Mouse (Mus musculus): Measurements from ENCODE around the gene Tmem129. TPM values are rescaled to one million over a fixed set of nuclear protein-coding genes. Genes with fewer than 3 reads are reported as not detected.

The Tmem129 gene
- total RNA-seq, 2 experiments from 2014 or later, result 17.5 to 23.7 TPM

DNA sequence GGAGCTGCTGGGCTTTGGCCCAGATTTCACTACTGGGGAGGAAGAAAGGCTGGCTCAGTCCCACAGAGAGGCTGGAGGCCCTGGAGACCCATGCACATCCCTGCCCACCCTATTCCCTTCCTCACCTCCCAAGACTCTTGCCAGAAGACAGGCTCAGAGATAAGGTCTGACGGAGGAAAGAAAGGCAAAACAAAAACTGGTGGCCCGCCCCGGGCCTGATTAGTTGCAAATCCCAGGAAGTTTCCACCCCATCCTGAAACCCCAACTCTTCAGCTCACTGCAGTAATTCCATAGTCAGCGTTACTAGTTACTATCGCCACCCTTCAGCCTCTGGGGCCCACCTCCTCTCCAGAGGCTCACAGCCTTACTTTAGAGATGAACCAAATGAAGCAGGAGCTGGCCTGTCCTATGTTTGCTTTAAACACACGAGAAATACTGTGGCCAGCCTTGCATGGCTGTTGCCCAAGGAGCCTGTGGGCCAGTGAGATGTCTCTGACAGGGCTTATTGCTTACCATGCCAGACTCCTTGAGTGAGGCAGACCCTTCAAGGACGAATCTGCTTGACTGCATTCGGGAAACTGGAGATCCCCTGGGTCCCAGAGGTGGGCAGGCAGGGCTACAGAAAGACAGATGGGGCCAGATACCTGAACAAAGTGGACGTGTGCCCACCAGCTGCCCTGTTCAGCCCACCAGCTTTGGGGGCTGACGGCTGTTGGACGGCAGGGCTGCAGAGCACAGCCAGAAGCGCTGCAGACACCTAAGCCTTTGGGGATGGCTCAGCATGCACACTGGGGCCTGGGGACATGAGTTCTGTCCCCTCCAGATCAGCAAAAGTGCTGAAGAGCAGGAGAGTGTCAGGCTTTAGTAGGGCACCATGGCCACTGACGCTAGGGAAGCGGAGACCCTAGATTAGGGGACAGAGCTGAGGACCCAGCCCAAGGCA lies 30.3 kb upstream of the Tmem129 start:
- ATAC-seq (replicated peaks; ENCODE audit: poor library complexity), result no peak

DNA sequence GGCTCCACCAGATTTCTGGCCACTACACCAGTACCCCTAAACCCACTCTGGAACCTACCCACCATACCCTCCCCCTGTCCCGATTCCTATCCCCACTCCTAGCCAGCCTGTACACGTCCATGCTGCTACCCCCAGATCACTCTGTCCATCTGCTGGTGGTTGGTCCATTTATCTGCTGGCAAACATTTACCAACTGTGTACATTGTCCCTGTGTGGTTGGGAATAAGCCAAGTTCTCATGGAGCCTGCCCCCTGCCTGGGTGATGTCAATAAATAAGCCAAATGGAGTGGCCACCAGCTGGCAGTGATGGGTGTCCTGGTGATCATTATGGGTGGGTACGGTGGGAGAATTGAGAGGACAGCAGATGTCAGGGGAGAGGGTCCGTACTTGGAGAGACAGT lies 28.9 kb upstream of the Tmem129 start:
- ATAC-seq (replicated peaks; ENCODE audit: poor library complexity), result no peak

DNA sequence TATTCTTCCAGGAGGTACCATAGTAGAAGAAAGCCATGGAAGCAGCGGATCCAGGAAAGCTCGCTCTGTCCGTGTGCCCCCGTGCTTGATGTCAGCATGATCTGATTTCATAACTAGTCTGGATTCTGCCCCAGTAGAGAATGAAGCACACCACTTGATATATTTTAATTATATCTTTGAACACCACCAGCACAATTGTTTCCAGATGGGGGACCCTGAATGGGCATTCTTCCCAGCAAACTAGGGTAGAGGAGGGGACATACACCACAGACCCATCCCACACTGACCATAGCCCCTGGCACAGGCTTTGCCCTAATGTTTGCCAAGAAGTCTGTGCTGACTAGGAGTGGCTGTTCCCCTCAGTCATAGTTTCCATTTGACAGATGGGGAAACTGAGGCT lies 26.7 kb upstream of the Tmem129 start:
- ATAC-seq (replicated peaks; ENCODE audit: poor library complexity), result no peak

DNA sequence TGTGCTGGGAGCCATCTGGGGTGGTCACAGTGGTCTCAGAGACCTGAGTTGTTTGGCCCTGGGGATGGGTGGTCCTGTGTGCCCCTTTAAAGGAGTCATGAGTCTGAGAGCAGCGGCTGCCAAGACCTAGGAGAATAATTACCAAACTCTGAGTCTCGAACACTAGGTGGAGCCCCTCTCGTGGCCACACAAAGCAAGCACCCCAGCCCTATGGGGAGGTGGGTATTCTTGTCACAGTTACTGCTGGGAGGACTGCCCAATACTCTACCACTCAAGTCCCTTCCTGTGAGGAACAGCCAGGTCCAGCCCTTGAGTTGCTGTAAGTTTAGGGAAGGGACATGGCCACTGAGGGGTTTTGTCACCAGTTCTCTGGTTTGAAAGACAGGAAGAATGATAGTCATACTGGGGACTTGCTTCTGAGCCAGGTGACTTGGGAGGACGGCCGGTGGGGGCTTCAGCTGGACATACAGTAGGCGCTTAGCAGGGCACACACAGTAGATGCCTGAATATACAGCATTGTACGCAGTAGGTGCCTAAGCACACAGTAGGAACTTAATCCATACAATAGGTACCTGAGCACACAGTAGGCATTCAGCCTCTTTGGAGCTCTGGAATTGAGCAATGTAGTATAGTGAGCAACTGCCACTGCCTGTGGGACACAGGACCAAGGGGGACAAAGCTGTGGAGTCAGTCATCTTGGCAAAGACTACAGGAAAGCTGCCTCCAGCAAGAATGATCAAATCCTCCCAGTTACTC lies 25.9 kb upstream of the Tmem129 start:
- peak; percentile 33; the same call in 1 of the 2 replicates for ATAC-seq (replicated peaks; ENCODE audit: poor library complexity)

DNA sequence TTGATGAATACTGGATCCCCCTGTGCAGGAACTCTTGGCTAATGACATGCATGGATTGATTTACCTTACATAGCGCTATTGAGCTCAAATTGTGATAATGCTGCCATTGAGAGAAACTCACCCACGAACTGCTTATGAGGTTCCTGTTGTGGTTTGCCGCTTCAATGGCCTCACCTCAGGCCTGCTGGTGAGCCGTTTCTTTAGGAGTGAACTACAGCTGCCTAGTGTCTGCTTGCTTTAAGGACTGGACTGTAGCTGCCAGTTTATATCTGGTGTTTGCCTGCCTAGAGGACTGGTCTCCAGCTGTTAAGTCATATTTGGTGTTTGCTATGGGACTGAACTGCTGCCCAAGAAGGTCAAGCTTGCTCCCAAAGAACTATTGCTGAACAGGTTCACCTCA lies 24.7 kb upstream of the Tmem129 start:
- no peak for ATAC-seq (replicated peaks; ENCODE audit: poor library complexity)

DNA sequence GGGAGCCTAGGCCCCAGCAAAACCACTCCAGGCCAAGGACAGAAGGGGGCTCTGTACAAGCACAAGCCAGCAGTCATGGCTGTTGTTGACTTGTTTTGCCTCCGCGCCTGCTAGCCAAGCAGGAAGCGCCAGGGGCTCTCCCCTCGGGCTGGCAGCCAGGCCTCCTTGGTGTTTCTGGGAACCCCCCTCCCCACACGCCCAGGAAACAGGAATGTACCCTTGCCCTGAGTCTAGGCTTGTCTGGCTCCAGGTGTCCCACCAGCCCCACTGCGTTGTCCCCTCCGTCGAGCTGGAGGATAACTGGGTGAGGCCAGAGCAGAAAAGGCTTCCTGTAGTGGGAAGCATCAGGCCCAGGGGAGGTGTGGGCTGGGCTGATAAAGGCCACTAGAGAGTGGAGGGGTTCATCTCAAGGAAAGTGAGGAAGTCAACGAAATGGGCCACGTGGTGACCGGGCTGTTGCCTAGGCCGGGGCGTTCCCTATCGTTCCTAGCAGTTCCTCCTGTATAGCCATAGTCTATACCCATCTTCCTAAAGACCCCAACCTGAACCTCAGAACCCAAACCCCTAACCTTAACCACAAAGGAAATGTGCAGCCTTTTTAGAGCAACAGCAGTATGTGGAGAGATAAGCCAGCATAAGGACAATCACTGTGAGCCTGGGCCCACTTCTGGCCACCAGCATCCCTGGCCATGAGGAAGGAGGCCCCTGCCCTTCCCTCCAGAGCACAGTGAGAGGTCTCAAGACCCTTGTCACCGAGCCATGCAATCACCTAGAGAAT lies 23.6 kb upstream of the Tmem129 start:
- ATAC-seq (replicated peaks; ENCODE audit: poor library complexity), result peak; percentile 91

DNA sequence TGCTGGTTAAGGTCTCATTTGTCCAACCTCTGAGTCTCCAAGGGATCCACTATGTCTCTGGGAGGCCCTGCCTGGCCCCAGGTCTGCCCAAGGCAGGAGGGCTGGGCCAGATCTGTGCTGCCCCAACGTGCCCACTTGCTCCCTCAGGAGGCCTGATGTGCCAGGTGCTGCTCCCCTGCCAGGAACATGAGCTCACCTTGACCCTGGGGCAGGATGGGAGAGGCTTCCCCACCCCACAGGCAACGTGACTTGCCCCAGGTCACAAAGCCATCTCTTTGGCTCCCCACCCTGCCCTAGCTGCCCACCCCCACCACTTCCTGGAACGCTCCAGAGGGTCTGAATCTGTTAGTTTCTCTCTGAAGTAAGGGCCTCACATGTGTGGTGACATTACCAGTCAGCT lies 22.8 kb upstream of the Tmem129 start:
- ATAC-seq (replicated peaks; ENCODE audit: poor library complexity), result no peak

DNA sequence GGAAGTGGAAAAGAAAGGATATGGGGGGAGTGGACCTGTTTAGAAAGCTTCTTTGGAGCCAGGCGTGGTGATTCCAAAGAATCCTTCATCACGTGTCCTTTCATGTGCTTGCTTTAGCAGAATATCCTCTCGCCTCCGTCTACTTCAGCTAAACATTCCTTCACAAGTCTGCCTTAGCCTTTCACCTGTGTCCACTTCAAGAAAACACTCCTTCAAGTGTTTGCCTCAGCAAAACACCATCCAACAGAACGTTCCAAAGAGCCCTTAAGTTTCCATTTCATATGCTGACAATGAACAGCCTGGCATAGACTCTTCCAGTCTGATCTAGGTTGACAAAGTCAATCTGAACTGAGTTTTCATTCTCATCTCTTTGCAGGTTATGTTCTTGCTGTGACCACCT lies 20.0 kb upstream of the Tmem129 start:
- no peak for ATAC-seq (replicated peaks; ENCODE audit: poor library complexity)

DNA sequence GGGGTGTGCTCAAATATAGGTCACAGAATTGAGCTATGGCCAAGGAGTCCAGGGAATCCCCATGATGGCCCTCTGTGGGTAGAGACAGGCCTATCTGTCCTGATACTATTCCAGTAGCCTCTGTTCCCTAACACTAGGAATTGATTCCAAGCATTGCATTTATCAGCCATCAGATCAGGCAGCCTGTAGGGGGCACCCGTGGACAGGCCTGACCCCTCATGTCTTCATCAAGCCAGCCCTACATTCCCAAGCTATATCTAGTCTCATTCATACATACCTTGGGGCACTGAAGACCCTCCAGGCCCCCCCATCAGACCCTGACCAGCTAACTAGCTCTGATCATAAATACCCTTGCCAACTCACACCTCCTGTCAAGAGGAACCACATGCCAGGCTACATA lies 17.7 kb upstream of the Tmem129 start:
- peak; percentile 83 for ATAC-seq (replicated peaks; ENCODE audit: poor library complexity)

DNA sequence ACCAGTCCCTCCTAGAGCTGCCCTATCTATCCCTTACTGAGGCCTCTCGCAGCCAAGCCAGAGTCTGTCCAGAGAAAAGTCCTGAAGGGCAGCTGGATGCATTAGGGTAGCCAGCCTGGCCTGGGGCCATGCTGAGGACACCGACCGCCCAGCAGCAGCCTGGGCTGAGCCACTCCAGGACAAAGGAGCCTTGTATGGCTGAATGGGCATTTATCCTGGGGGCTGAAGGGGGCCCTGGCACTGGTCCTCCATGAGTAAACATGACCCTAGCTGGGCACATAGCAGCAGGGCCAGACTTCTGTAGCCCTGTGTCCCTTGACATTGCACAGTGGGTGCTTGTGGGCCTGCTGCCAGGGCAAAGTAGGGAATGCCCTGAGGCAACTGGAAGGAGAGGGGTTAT lies 16.2 kb upstream of the Tmem129 start:
- ATAC-seq (replicated peaks; ENCODE audit: poor library complexity), result no peak

DNA sequence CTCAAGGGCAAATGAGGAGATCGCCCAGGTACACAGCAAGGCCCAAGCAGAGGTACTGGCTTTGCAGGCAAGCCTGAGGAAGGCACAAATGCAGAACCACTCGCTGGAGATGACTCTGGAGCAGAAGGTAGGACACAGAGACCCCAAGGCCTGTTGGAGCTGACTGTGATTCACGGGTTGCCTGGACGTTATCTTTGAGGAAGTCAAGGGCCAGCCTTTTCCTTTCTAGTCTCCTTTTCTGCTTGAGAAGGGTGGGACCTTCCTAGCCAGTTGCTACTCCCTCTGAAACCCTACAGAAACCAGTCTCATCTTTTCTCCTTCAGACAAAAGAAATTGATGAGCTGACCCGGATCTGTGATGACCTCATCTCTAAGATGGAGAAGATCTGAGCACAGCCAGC lies 13.4 kb upstream of the Tmem129 start:
- no peak for ATAC-seq (replicated peaks; ENCODE audit: poor library complexity)

DNA sequence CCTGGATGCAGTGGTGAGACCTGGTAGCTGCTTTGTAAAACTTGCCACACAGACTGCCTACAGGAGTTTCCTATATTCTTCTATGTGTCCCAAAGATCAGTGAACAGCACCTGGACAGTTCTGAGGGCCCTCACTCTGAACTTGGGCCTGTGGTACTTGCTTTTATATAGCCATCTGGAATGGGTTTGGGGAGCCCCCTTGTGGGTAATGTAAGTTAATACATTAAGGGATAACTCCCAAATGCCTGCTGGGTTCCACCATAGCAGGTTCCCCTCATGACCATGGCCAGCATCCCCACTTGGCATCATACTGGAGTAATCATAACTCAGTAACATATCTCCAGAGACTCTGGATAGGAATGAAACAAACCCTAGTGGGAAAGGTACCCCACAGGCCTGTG lies 10.0 kb upstream of the Tmem129 start:
- ATAC-seq (replicated peaks; ENCODE audit: poor library complexity), result peak; percentile 57; the same call in 1 of the 2 replicates

DNA sequence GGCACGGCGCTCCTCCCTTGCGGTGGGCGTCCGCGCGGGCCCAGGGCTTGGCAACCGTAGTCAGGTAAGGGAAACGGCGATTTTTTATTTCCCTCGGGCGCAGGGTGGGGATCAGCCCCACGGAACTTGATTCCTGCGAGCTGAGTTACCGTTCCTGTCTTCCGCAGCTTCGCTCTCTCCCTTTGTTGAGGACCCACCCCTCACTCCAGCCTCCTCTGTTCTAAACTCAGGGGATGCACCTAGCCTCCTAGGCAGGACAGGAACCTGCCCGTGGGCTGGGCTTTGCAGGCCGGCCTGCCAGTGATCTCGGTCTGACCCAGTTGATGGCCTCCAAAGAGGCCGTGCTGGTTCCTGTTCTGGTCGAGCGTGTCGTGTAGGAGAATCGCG lies 441 bp upstream of the Tmem129 start:
- peak; percentile 6; the same call in 1 of the 2 replicates for ATAC-seq (replicated peaks; ENCODE audit: poor library complexity)

DNA sequence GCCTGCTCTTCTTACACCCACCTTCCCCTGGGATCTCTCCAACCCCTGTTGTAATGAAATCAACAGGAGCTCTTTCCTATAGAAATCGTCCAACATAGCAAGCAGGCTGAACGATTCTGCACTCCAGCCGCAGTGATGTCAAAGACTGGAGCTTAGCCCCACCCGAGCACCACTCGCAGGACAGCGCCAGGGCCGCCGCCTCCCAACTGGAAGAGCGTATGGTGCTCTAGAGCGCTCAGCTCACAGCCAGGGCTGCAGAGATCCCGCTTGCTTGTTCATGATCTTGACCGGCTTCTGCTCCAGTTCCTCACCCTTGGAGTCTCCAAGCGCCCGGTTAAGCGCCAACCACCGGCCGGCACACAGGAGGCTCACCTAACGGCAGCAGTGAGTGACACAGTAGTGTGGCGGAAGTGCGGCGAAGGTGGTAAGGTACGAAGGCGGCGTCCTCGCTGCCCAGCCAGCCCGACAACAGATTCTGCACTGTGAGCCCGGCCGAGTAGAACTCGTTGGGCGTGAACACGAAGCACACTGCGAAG lies 897 bp downstream of the Tmem129 start:
- ATAC-seq (replicated peaks; ENCODE audit: poor library complexity), result peak; percentile 43

DNA sequence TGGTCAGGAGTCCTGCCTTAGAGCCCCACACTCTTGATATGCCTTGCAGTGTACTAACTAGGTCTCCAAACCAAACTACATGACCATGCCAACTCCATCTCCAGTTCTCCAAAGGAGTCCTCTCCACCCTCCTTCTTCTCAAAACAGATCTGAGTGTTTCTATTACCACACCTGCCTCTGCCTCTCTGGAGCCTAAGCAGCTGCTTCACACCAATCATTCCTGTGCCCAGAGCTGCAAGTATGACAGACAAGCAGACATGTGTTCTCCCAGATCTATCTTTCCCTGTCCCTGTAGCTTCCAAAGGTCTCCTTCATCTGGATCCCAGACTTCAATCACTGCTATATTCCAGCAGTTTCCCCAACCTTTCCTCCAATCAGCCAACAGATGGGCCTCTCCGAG lies 1.5 kb downstream of the Tmem129 start:
- no peak for ATAC-seq (replicated peaks; ENCODE audit: poor library complexity)

DNA sequence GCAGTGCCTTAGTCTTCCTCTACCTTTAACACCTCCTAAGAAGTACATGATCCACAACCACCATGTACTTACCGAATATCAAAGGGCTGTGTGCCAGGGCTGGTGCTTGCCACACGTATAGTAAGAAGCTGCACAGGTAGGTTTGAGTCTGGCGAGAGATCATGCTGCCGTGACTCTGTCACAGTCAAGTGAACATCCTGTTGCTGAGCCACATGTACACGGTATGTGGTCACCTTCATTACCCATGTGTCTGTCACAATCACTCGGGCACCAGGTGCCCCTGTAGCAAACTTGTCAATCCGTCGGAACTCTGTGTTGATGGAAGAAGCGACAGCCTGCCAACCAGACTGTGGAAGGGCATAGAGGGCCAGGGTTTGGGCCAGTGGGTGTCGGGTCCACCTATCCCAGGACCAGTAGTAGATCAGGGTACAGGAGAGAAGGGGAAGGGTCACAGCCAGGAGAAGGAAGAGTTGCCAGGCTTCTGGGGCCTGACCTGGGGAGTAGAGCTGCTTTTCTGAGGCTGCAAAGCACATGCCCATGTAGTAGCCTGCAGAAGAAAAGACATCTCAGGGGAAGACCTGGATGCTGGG lies 2.9 kb downstream of the Tmem129 start:
- ATAC-seq (replicated peaks; ENCODE audit: poor library complexity), result no peak

DNA sequence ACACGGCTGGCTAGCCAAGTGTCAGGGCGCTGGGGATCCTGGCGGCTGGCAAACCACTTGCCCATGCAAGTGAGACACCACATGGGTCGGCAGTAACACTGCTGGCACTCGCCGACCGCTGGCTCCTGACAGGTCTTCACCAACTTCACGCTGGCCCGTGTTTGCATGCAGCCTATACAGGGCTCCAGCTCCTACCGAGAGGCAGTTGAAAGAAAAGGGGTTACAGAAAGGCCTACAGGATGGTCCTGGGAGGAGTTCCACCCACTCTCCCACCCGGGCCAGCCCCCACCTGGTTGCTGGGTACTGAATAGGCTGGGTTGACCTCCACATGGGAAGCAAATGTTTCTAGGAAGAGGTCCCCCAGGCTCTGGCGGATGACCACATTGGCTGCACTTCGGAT lies 3.8 kb downstream of the Tmem129 start:
- ATAC-seq (replicated peaks; ENCODE audit: poor library complexity), result no peak

DNA sequence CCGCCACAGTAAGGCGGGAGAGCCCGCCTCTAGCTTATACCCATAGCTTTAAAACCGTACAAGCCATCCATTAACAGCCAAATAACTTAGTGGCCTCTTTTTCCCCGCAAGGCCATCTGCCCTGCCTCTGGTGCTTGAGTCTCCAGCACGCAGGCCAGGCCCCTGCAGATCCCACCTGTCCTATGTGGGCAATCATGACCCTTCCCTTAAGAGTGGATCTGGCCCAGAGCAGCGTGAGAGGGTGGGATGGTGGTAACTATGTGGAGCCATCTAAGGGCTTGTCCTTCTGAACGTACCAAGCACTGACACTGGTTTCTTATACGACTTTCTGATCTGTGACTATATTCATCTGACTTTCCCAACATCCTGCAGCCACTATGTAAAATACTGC lies 5.4 kb downstream of the Tmem129 start:
- ATAC-seq (replicated peaks; ENCODE audit: poor library complexity), result no peak

DNA sequence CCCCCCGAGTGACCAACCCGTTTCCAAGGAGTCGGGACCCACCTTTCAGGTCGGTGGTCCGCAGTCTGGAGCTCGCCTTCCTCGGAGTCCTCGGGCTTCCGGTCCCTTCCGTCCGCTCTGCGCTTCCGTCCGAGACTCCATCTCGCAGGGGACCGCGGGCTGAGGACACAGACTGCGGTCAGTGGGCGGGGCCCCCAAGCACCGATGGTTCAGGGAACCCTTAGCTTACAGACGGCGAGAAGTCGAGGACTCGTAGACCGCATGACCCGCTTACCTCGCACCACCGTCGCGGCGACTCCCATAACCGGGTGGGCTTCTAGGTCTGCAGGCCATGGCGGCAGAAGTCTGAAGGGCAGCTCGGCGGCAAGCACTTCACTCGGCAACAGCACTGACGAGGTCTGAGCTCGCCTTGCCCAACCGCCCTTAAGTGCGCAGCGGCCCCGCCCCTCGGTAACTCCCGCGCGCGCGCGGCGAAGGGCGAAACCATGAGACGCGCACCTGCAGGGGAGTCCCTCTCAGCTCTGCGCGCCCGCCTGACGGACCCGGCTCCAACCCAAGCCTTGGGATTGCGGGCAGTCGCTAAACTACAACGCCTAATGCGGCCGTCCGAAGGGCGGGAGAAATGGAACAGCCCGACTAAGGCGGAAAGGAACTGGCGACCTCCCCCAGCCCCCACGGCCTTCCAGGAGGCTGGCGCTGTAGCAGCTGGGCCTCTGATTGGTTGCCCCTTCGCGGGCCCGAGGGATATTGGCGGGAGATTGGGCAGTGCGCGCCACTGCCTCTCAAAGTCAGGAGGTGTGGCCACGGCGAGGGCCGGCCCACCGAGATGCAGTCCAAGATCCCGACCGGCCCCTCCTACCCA lies 6.1 kb downstream of the Tmem129 start, which contains the start of gene Slbp:
Gene Slbp, minus strand, starts transcription at position 654 of the 862 bp plus-strand sequence.
- ATAC-seq (replicated peaks; ENCODE audit: poor library complexity), result peak; percentile 84

DNA sequence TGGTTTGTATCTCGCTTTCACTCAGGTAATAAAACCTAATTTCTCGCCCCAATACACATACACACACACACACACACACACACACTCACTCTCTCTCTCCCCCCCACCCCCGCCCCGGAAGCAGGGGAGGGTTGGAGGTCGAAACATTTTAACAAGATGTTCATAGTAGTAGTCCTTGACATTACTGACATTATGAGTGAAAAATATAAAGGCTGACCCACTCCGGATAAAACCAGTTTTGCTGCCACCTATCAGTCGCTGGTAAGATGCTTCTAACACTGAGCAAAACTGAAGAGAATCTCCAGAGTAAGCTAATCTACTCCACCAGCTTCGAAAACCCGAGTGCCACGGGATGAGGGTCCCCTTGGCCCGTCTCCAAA lies 6.7 kb downstream of the Tmem129 start:
- ATAC-seq (replicated peaks; ENCODE audit: poor library complexity), result no peak
